Mouse (Mus musculus) megakaryocyte, embryonic 14.5 days (primary cell): ENCODE measurements around the gene Phf14.

Experiments
- FLI1 ChIP-seq: IDR thresholded peaks from 2 replicates; pipeline ENCODE4 v1.6.1; 2012; ENCODE audit warnings: low read length, inconsistent platforms, mixed read lengths
- GATA1 ChIP-seq: IDR thresholded peaks from 3 replicates; pipeline ENCODE4 v1.6.1; 2012; ENCODE audit warnings: mixed read lengths, low read length, inconsistent platforms, borderline replicate concordance

GRCm38 (mm10) chr6:11927485-11927884, 19.9 kb downstream of the Phf14 start:
- TF ChIP-seq FLI1 (no peak), GATA1 (no peak)
